Mouse (Mus musculus) brain, embryonic 14.5 days (tissue): Measurements from ENCODE around the gene Lrtm1. TPM values are rescaled to one million over a fixed set of nuclear protein-coding genes. Genes with fewer than 3 reads are reported as not detected.

Source experiments
- DNase-seq: peaks from one replicate; pipeline ENCODE4 v3.0.0-alpha.2; 2011; ENCODE audit warnings: low read depth
- CTCF ChIP-seq: fragments of 200-500 bp; IDR thresholded peaks from 2 replicates; pipeline ENCODE4 v1.5.1; 2012; ENCODE audit warnings: inconsistent platforms, mild to moderate bottlenecking, moderate library complexity, borderline replicate concordance; ENCODE audit not compliant: insufficient read depth, insufficient read length; ENCODE audit errors: extremely low read depth
- POLR2A ChIP-seq: fragments of 200-500 bp; IDR thresholded peaks from 2 replicates; pipeline ENCODE4 v1.6.1; 2012; ENCODE audit warnings: mild to moderate bottlenecking, inconsistent platforms, borderline replicate concordance; ENCODE audit not compliant: poor library complexity, insufficient read depth, insufficient read length, severe bottlenecking; ENCODE audit errors: extremely low read depth
- polyA plus RNA-seq: library from polyadenylated mRNA; depleted of rRNA; stranded (reverse); fragments of >200 nt; gene quantifications from 2 replicates; pipeline ENCODE4 v1.2.3, GENCODE M21; 2012

The Lrtm1 gene
- polyA plus RNA-seq, 1 experiment: 0.08 TPM

DNA sequence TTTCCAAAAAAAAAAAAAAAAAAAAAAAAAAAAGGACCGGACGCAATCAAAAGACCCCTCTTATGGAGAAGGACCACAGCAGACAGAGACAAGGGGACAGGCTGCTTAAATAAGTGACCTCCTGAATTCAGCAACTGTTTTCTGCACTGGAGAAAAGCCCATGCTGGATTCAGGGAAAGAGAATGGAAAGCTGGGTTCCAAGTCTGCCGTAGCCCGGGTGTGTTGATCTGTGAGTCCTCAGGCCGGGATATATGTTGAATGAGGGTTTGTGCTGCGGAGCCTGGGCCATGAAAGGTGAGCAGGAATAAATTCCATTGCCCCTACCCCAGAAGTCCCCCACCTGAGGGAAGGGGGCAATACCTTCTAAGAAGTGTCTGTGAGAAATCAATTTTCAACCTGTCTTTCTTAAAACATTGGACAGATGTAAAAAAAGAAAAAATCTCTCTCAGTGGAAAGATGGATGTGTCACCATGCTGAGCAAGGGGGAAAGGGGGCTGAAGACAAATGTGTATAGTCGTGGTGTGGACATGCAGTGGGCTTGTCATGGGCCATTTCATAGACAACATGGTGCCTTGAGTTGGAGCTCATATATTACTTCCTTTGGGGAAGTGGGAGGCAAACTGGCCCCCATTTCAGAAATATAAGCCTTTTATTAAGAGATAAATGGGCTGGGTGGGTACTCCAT lies 450 bp downstream of the Lrtm1 start:
- TF ChIP-seq CTCF: no peak
- no peak for TF ChIP-seq POLR2A
- DNase-seq: no peak

DNA sequence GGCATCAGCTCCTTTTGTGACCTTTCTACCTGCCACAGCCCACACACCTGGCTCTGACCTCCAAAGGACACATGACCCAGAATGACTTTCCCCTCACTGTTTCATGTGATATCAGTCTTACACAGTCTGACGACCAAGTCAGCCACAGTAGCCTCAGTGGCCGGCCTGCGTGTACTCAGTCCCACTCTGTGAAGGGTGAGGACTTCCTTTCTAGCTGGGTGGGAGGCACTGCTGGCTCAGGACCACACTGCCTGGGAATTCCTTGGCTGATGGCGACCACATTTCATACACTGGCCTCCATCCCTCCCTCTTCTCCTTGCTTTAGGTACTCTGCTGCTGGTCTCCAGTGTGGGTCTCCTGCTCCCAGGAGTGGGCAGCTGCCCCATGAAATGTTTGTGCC lies 3.3 kb downstream of the Lrtm1 start:
- no peak for DNase-seq
- TF ChIP-seq CTCF (no peak), POLR2A (no peak)

DNA sequence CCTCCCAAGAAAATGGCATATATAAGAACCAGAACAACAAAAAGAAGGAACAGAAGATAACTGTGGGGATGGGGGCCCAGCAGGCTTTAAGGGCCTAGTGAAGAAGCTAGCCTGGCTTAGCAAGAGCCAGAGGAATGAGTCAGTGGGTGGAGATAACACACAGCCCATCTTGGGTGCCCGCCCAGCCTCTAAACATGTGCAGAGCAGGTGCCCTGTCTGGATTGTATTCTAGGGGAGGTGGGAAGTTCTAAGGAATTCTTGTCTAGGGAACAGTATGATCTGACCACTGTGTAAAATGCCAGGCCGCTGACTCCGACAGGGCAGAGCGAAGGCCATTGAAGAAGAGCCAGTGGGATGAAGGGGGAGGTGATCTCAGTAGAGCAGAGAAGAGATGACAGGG lies 5.2 kb downstream of the Lrtm1 start:
- no peak for DNase-seq
- TF ChIP-seq CTCF: no peak
- TF ChIP-seq POLR2A: no peak

DNA sequence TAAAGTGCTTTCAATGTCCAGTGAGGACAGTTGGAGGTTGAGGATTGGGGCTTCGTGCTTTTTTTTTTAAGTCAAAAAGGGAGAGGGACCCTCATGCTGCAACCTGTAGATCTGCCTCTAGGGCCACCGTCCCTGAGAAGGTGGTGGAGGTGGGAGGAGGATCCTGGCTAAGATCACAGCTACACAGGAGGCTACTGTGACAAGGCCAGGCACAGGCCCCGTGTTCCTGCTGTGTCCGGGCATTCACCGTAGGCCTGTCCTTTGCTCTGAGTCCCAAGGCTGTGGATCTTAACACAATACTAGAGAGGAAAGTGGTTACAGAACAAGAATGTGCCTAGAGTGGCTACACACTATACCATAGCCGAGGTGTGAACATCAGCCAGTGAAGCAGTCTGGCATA lies 7.3 kb downstream of the Lrtm1 start:
- no peak for DNase-seq
- TF ChIP-seq CTCF (no peak), POLR2A (no peak)

DNA sequence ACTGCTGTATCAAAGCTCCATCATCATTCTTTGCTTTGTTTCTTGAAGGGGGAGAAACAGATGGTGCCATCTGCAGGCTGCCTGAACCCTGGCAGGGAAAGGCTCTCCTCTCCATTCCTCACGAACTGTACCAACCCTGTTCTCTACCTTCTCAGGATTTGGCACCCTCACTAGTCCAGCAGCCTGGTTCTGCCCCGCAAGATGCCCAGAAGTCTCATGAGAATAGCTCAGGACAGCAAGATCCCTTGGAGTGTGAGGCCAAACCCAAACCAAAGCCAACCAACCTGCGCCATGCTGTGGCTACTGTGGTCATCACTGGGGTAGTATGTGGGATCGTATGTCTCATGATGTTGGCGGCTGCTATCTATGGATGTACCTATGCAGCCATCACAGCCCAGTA lies 9.3 kb downstream of the Lrtm1 start:
- no peak for TF ChIP-seq CTCF
- no peak for TF ChIP-seq POLR2A
- no peak for DNase-seq

DNA sequence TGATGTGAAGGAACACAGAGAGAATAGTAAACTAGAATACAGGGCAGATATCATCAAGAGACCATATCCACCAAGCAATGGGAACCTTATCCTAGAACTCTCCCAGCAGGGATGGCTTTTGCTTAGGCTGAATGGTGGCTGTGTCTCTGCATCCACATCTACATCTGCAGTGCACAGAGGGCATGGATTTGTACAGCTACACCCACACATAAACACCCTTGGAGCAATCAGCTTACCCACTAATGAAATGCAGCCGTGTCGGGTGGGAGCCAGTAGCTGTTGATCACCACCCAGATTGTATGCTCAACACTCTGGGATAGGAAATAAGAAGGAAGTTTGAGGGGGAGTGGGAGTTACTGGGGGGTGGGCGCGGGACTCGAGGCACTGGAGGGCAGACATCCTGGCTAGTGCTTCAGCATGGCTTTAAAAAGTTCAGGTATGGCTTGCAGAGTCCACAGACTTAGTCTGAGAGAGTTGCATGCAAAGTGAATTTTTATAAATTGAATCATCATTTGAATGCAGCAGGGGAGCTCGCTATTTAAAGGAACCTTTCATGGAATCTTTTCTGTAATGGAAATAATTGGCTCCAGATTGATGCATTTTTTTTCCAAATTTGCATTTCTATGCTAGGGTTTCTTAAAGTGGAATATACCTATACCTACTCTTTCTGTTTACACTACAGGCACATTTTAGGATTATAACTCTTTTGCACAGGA lies 10.5 kb downstream of the Lrtm1 start:
- peak; percentile 57 for DNase-seq
- no peak for TF ChIP-seq POLR2A
- TF ChIP-seq CTCF: no peak

DNA sequence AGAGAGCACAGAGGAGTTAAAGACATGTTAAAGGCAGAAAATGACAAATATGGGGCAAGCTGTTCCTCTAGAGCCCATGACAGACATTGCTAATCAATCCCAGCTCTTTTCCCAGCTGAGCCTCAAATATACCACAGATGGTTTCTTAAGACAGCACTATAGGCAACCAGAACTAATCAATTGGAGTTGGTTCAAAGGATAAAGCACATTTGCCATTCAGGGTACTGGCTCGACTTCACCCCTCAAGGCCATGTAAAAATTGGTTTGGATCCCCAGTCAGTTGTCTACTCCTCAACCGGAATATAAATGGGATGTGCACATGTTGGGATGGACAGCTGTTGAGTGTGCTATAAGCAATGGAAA lies 11.1 kb downstream of the Lrtm1 start:
- no peak for TF ChIP-seq POLR2A
- TF ChIP-seq CTCF: no peak
- DNase-seq: peak; percentile 92

DNA sequence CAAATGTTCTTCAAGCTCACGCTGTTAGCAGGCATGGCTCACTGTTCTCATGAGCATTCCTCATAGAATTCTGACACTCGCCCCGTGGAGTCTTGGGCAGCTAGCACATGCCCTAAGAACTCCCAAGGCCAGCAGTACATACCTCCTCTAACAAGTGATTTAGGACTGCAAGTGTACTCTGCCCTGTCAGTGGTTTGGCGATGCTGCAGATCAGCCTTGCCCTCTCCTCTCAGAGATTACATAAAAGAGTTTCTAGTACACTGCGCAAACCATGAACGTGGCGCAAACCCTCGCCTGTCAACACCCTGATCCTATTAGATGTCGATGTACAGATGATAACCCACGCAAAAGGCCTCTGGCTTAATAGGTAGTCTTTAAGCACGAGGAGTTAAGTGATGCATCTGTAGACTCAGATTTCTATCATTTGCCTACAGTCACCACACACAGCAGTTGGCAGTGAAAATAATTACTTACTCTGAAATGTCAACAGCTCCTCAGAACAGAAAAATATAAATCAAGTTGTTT lies 11.9 kb downstream of the Lrtm1 start:
- DNase-seq: no peak
- TF ChIP-seq CTCF (no peak), POLR2A (no peak)

DNA sequence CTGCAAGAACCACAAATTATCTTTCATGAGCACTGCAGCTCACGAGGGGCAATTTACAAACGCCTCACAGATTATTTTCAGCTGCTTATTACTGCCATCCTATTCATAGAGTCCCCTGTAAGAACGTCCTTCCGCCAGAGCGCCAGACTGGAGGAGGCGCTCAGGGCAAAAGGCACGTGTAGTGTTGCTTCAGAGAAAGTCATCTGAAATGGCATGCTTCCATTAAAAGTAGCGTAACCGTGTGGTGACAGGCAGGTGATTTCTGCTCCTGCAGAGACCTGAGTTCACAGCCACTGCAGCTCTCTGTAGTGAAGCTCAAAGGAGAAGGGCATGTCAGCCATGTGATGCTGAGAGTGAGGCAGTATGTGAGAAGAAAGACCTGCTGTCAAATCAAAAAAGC lies 12.5 kb downstream of the Lrtm1 start:
- TF ChIP-seq POLR2A (no peak), CTCF (no peak)
- peak; percentile 78 for DNase-seq

DNA sequence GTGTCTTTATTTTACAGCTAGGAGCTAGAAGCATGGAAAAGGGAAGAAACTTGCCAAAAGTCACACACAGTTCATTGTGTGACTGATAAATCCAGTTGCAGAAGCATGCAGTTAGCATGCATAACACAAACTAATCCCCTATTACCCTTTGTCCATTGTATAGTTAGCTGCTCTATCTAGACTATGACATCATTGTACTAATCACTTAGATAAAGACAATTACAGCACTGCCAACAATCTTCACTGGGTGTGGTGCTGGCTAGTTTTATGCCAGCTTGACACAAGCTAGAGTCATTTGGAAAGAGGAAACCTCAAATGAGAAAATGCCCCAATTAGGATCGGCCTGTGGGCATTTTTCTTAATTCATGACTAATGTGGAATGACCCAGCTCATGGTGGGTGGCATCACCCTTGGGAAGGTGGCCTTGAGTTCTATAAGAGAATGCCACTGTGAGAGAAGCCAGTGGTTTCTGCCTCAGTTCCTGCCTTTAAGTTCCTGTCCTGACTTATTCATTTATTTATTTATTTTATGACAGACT lies 13.9 kb downstream of the Lrtm1 start:
- TF ChIP-seq CTCF (no peak), POLR2A (no peak)
- DNase-seq: no peak

DNA sequence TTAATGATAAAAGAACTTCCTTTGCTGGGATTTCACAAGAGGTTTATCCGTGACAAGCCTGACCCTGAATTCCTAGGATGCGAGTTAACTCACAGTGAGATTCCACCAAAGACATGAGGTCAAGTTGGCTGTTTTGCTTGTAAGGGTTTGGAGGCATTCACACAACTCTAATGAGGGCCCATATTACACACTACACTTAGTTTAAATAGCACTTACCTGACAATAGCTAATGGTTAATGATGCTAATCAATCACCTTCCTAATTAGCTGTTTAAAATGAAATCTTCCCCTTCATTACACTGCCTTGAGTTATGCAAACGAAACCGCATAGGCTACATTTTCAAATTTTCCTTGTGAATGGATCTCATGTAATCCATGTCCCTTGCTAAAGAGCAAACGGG lies 20.2 kb downstream of the Lrtm1 start:
- DNase-seq: peak; percentile 69
- TF ChIP-seq POLR2A (no peak), CTCF (no peak)
